Mouse (Mus musculus) heart, postnatal 0 days (tissue): ENCODE data around the gene Ppfia4.

Experiments
- CTCF ChIP-seq: IDR thresholded peaks from 2 replicates; pipeline ENCODE4 v1.5.1; 2016; ENCODE audit warnings: antibody characterized with exemption, control low read depth, low read depth
- EP300 ChIP-seq: IDR thresholded peaks from 2 replicates; pipeline ENCODE4 v1.6.1; 2016; ENCODE audit warnings: antibody characterized with exemption, low read depth

DNA sequence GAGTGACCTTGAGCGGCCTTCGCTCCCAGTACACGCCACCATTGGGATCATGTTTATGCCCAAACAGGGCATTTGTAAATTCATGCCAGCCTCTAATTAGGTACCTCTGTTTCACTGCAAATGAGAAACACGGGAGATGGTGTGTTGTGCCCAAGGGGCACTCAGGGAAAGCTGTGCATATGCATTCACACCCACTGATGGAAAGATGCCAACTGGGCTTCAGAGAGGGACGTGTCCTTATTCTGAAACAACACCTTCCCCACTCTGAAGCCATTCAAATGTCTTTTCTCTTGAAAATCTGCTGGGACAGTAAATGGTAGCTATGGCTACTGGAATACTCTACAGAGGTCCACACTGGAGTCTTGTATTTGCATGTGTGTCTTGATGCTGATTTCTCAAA, 14.5 kb downstream of the Ppfia4 start:
- no peak for TF ChIP-seq CTCF
- TF ChIP-seq EP300, result no peak
